12 mouse cellular contexts compared by ENCODE assay signal in genomic region chr9:102842498-102842897, GRCm38 (mm10). TPM values are rescaled to one million over a fixed set of nuclear protein-coding genes. Genes with fewer than 3 reads are reported as not detected.
DNase-seq lines count a peak whose midpoint lies in the region; ATAC-seq and TF ChIP-seq lines count a peak whose summit lies in the region.
"Had no signal": no experiment of that assay in that cellular context is flagged by ENCODE, and none has a peak within 500 bp of the region (broad histone marks: within the 10 kb centered on the region; RNA-seq: fewer than 3 reads in every experiment).

No protein-coding gene starts in this region.

- ATAC-seq in lung, embryonic 16.5 days (ENCODE audit: low read depth) = peak; percentile 25; the same call in 1 of the 2 replicates
- no peak; the same call in 1 of the 2 replicates for ATAC-seq in limb, embryonic 12.5 days (ENCODE audit: insufficient number of reproducible peaks, insufficient read depth, low FRiP score, low TSS enrichment, low read depth)
- no peak for ATAC-seq in hindbrain, postnatal 0 days
- ATAC-seq: activated CD4-positive, CD25-positive, alpha-beta regulatory T cell, adult 4 months had no signal

- H3K9me3 ChIP-seq in lung, embryonic 16.5 days (ENCODE audit: control insufficient read depth, low read length) = no peaks in the 10 kb centered on the region
- H3K9me3 ChIP-seq in limb, embryonic 12.5 days = no peaks in the 10 kb centered on the region
- no peaks in the 10 kb centered on the region for H3K9me3 ChIP-seq in hindbrain, postnatal 0 days (ENCODE audit: low read length)

- no peaks in the 10 kb centered on the region for H3K27me3 ChIP-seq in lung, embryonic 16.5 days (ENCODE audit: control insufficient read depth, insufficient read depth, low read depth, low read length)
- no peaks in the 10 kb centered on the region for H3K27me3 ChIP-seq in limb, embryonic 12.5 days
- no peaks in the 10 kb centered on the region for H3K27me3 ChIP-seq in hindbrain, postnatal 0 days (ENCODE audit: insufficient read depth, low read length)

- 32% methylated on average over 8 of the region's 8 CpGs for WGBS in lung, embryonic 16.5 days
- WGBS in limb, embryonic 12.5 days = 17% methylated on average over 8 of the region's 8 CpGs
- 42% methylated on average over 8 of the region's 8 CpGs for WGBS in hindbrain, postnatal 0 days

- peaks cover 58% of the 10 kb centered on the region for H3K4me1 ChIP-seq in lung, embryonic 16.5 days (replicated peaks; ENCODE audit: control insufficient read depth, insufficient read depth, low read length)
- H3K4me1 ChIP-seq in limb, embryonic 12.5 days (replicated peaks) = peaks cover 84% of the 10 kb centered on the region
- peaks cover 27% of the 10 kb centered on the region for H3K4me1 ChIP-seq in hindbrain, postnatal 0 days (ENCODE audit: insufficient read depth, low read length)

- TF ChIP-seq CTCF in hindbrain, postnatal 0 days (IDR thresholded peaks at IDR 0.05; ENCODE audit: low read depth) = no peak

- no peak overlapping the region for H3K9ac ChIP-seq in lung, embryonic 16.5 days (ENCODE audit: low read length)
- H3K9ac ChIP-seq in limb, embryonic 12.5 days (replicated peaks) = no peak overlapping the region; the same call in 1 of the 2 replicates
- H3K9ac ChIP-seq in hindbrain, postnatal 0 days (replicated peaks; ENCODE audit: low read length) = no peak overlapping the region

- H3K4me2 ChIP-seq in lung, embryonic 16.5 days (ENCODE audit: low read depth, low read length) = no peak overlapping the region
- H3K4me2 ChIP-seq in limb, embryonic 12.5 days = peak overlapping the region; percentile 21
- no peak overlapping the region for H3K4me2 ChIP-seq in hindbrain, postnatal 0 days (ENCODE audit: low read depth, low read length)

- H3K27ac ChIP-seq in lung, embryonic 16.5 days (ENCODE audit: low read length) = 0 out of 2 replicates have a peak overlapping the region, but pooled peaks have one; percentile 29
- peak overlapping the region; percentile 64; the same call in 1 of the 2 replicates for H3K27ac ChIP-seq in limb, embryonic 12.5 days
- no peak overlapping the region for H3K27ac ChIP-seq in hindbrain, postnatal 0 days
- H3K27ac ChIP-seq: macrophage had no signal

- no peaks in the 10 kb centered on the region for H3K36me3 ChIP-seq in lung, embryonic 16.5 days (ENCODE audit: control insufficient read depth, insufficient read depth, low read length)
- H3K36me3 ChIP-seq in limb, embryonic 12.5 days = no peaks in the 10 kb centered on the region
- no peaks in the 10 kb centered on the region for H3K36me3 ChIP-seq in hindbrain, postnatal 0 days (ENCODE audit: insufficient read depth, low read length)

- no peak overlapping the region for H3K4me3 ChIP-seq in lung, embryonic 16.5 days (ENCODE audit: low read length)
- H3K4me3 ChIP-seq in limb, embryonic 12.5 days (replicated peaks) = no peak overlapping the region
- no peak overlapping the region for H3K4me3 ChIP-seq in hindbrain, postnatal 0 days (ENCODE audit: low read length)

- DNase-seq in embryo, embryonic 10.5 days (ENCODE audit: low spot score) = peak; percentile 26
- no peak for DNase-seq in embryo, embryonic 9.5 days (ENCODE audit: extremely low spot score)
- DNase-seq in lung, adult 18-20 months = no peak
- DNase-seq in hindbrain, postnatal 0 days (ENCODE audit: low spot score) = no peak
- DNase-seq in kidney, postnatal 14 days = no peak
- no peak for DNase-seq in c-Kit-positive CD71-positive TER-119-positive erythroid progenitor cells, embryonic 14.5 days (ENCODE audit: low spot score)
- DNase-seq: cerebellum, postnatal 14 days had no signal

RNA-seq across cellular contexts. Expression of gene Ryk, which starts 7.8 kb away (rescaled TPM):
- polyA plus RNA-seq in lung, embryonic 16.5 days (2015; fragmentation: Nextera tagmentation; extraction: Ambion mirVana) = 18.4 and 20.3 TPM in 2 replicates
- polyA plus RNA-seq in limb, embryonic 12.5 days (2016; fragmentation: Nextera tagmentation; extraction: Ambion mirVana) = 23.6 and 26.3 TPM in 2 replicates
- total RNA-seq in hindbrain, postnatal 0 days (2014; rRNA removed) = 41.4 and 47.7 TPM in 2 replicates
- polyA plus RNA-seq in hindbrain, postnatal 0 days (2015; fragmentation: Nextera tagmentation; extraction: Ambion mirVana) = 9.3 and 10.2 TPM in 2 replicates
- total RNA-seq: neutrophil, adult 5-6 weeks had no signal
